Mouse (Mus musculus) lung, postnatal 0 days (tissue): Measurements from ENCODE around the gene Abi3. TPM values are rescaled to one million over a fixed set of nuclear protein-coding genes. Genes with fewer than 3 reads are reported as not detected.

Source experiments
- ATAC-seq: fragments of 200-750 bp; cut with Nextera tagmentation; 2 replicates; pipeline ENCODE4 v1.8.0; 2017; ENCODE audit warnings: moderate library complexity
- DNase-seq: peaks from one replicate; pipeline ENCODE4 v3.0.0-alpha.2; 2016; ENCODE audit warnings: low spot score
- H3K27ac ChIP-seq: fragments of 300-500 bp; sonication (generic); 2 replicates; pipeline ENCODE4 v1.5.1; 2014; ENCODE audit warnings: antibody characterized with exemption, mild to moderate bottlenecking, low read length, mixed read lengths
- H3K27me3 ChIP-seq: fragments of 300-500 bp; sonication (generic); replicated peaks from 2 replicates; pipeline ENCODE4 v1.6.1; 2014; ENCODE audit warnings: low read length, mixed read lengths; ENCODE audit not compliant: insufficient read depth
- H3K36me3 ChIP-seq: fragments of 300-500 bp; sonication (generic); 2 replicates; pipeline ENCODE4 v1.6.1; 2014; ENCODE audit warnings: low read length, mixed read lengths; ENCODE audit not compliant: insufficient read depth
- H3K4me1 ChIP-seq: fragments of 300-500 bp; sonication (generic); 2 replicates; pipeline ENCODE4 v1.6.1; 2014; ENCODE audit warnings: antibody characterized with exemption, low read depth, low read length, mixed read lengths; ENCODE audit not compliant: insufficient read depth
- H3K4me2 ChIP-seq: fragments of 300-500 bp; sonication (generic); replicated peaks from 2 replicates; pipeline ENCODE4 v1.6.1; 2014; ENCODE audit warnings: low read depth, mild to moderate bottlenecking, low read length, moderate library complexity, mixed read lengths
- H3K4me3 ChIP-seq: fragments of 300-500 bp; sonication (generic); 2 replicates; pipeline ENCODE4 v1.5.1; 2014; ENCODE audit warnings: low read depth, low read length
- H3K9ac ChIP-seq: fragments of 300-500 bp; sonication (generic); replicated peaks from 2 replicates; pipeline ENCODE4 v1.6.1; 2014; ENCODE audit warnings: low read depth, mild to moderate bottlenecking
- H3K9me3 ChIP-seq: fragments of 300-500 bp; sonication (generic); 2 replicates; pipeline ENCODE4 v1.6.1; 2016; ENCODE audit warnings: low read length, mixed read lengths
- CTCF ChIP-seq: IDR thresholded peaks from 2 replicates; pipeline ENCODE4 v1.5.1; 2016; ENCODE audit warnings: antibody characterized with exemption, mild to moderate bottlenecking
- EP300 ChIP-seq: IDR thresholded peaks from 2 replicates; pipeline ENCODE4 v1.6.1; 2016; ENCODE audit warnings: antibody characterized with exemption, mild to moderate bottlenecking, control low read depth
- WGBS: fragments of 180-500 bp; shearing (Covaris S2); extraction: QIAGEN DNeasy Blood & Tissue Kit; methylation state at CpG from one replicate; pipeline ENCODE4 v1.1.7; 2014; 5-methylcytosine and 5-hydroxymethylcytosine counted together
- polyA plus RNA-seq: library from polyadenylated mRNA; unstranded; fragments of >200 nt; fragmentation: Nextera tagmentation; extraction: Ambion mirVana; gene quantifications from 2 replicates; pipeline ENCODE4 v1.2.1, GENCODE M21; 2015

Gene Abi3
- polyA plus RNA-seq, 1 experiment from 2014 or later = 33.3 TPM

GRCm38 (mm10) chr11:95836433-95836832, 5.8 kb downstream of the Abi3 start:
- Histone ChIP-seq H3K36me3 (no peaks in the 10 kb centered on the region), H3K9ac (no peak overlapping the region), H3K4me3 (no peak overlapping the region), H3K4me2 (no peak overlapping the region), H3K4me1 (peaks cover 28% of the 10 kb centered on the region), H3K27ac (peak overlapping the region; percentile 62; the same call in 1 of the 2 replicates), H3K9me3 (no peaks in the 10 kb centered on the region), H3K27me3 (peaks cover 13% of the 10 kb centered on the region; the same call in 1 of the 2 replicates)
- DNase-seq = peak; percentile 36
- TF ChIP-seq CTCF (no peak), EP300 (peak; percentile 71; the same call in 1 of the 2 replicates)
- WGBS = 33% methylated on average over 6 of the region's 6 CpGs
- ATAC-seq = peak; percentile 40

DNA sequence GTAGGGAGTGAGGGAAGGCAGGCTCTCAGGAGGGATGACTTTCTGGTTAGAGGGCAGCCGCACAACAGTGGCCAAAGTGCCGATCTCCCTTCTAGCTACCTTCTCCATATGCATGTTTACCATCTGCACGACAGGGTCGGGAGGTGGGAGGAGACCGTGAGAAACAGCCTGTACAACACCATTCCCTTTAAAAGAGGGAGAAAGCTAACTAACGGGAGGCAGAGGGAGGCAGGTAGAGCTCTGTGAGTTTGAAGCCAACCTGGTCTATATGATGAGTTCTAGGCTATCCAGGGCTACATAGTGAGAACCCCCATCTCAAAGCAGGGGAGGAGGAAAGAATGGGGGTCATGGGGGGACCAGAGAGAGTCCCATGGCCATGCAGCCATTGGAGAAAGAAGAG, 6.4 kb downstream of the Abi3 start:
- Histone ChIP-seq H3K4me2 (no peak overlapping the region), H3K4me1 (peaks cover 34% of the 10 kb centered on the region), H3K27ac (no peak overlapping the region; the same call in 1 of the 2 replicates), H3K36me3 (no peaks in the 10 kb centered on the region), H3K9me3 (no peaks in the 10 kb centered on the region), H3K27me3 (peaks cover 19% of the 10 kb centered on the region; the same call in 1 of the 2 replicates), H3K9ac (no peak overlapping the region), H3K4me3 (no peak overlapping the region)
- ATAC-seq (no peak), DNase-seq (no peak)
- WGBS = 24% methylated on average over 6 of the region's 6 CpGs
- TF ChIP-seq EP300 = no peak
- TF ChIP-seq CTCF = no peak

- Histone ChIP-seq H3K36me3 (no peaks in the 10 kb centered on the region), H3K27me3 (peaks cover 26% of the 10 kb centered on the region; the same call in 1 of the 2 replicates), H3K9ac (no peak overlapping the region), H3K4me2 (peak overlapping the region; percentile 20; the same call in 1 of the 2 replicates), H3K27ac (peak overlapping the region; percentile 4; the same call in 1 of the 2 replicates), H3K4me1 (peaks cover 41% of the 10 kb centered on the region), H3K9me3 (no peaks in the 10 kb centered on the region), H3K4me3 (no peak overlapping the region)
- 17% methylated on average over 15 of the region's 15 CpGs for WGBS
- TF ChIP-seq CTCF = peak; percentile 12; the same call in 1 of the 2 replicates
- TF ChIP-seq EP300 = peak; percentile 48; the same call in 1 of the 2 replicates
- ATAC-seq (peak; percentile 23), DNase-seq (peak; percentile 50)
Observed at GRCm38 (mm10) chr11:95834742-95835710, 7.2 kb downstream of the Abi3 start.

GRCm38 (mm10) chr11:95834143-95834667, 8.1 kb downstream of the Abi3 start:
- WGBS = 11% methylated on average over 21 of the region's 22 CpGs
- H3K4me3 ChIP-seq = no peak overlapping the region
- H3K27me3 ChIP-seq = peaks cover 34% of the 10 kb centered on the region
- H3K9me3 ChIP-seq = no peaks in the 10 kb centered on the region
- TF ChIP-seq CTCF = no peak
- TF ChIP-seq EP300 = no peak
- H3K36me3 ChIP-seq = no peaks in the 10 kb centered on the region
- H3K4me2 ChIP-seq = peak overlapping the region; percentile 20
- peak overlapping the region; percentile 4; the same call in 1 of the 2 replicates for H3K27ac ChIP-seq
- ATAC-seq (peak; percentile 25), DNase-seq (peak; percentile 73)
- peaks cover 41% of the 10 kb centered on the region for H3K4me1 ChIP-seq
- H3K9ac ChIP-seq = no peak overlapping the region

DNA sequence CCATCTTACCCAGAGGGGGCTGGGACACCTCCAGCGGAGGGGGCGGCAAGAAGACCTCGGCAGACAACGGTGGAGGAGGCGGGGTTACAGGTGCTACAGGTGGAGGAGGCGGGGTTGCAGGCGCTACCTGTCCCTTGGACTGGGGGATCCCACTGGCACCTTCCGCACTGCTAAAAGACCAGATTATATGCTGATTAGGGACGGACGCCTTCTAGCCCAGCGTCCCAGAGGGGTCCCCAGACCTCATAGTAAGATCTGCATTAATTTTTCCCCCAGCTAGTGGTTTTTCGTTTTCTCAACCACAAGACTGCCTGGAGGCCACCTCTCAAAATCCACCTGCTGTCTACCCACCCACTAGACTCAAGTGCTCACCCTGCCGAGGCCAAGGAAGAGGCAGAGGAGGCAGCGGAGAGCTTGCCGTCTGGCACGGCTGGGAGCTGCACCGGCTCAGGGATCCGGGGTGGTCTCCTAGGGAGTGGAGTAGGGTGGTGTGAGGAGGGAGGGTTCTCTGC, 8.6 kb downstream of the Abi3 start:
- DNase-seq (no peak), ATAC-seq (no peak)
- Histone ChIP-seq H3K27ac (no peak overlapping the region), H3K27me3 (peaks cover 39% of the 10 kb centered on the region), H3K4me2 (peak overlapping the region; percentile 20), H3K9me3 (no peaks in the 10 kb centered on the region), H3K36me3 (no peaks in the 10 kb centered on the region), H3K9ac (no peak overlapping the region), H3K4me1 (peaks cover 41% of the 10 kb centered on the region), H3K4me3 (no peak overlapping the region)
- 28% methylated on average over 18 of the region's 18 CpGs for WGBS
- TF ChIP-seq CTCF = no peak
- TF ChIP-seq EP300 = no peak

DNA sequence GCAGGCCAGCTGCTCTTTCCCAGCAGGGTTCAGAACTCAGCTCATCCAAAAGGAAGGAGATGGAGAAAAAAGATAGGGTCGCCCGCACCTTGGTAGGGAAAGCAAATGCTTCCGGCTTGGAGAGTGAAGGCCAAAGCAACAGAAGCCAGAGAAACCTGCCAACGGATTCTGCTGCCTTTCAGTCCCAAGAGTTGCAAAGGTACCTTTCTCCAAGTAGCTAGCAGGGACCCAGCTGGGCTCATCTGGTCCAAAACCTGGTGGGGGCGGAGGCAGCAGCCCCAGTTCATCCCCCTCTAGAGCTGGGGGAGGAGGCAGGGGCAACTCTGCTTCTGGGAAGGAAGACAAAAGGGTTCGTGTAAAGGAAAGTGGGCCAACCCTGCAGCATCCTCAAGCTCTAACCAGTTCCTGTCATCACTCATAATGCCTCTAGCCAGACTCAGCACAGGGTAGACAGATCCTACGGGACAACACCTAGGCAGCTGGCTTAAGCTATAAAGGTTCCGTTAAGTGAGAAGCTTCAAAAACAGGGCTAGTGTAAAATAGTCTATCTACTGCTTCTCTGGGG, 9.2 kb downstream of the Abi3 start:
- Histone ChIP-seq H3K4me3 (no peak overlapping the region), H3K4me1 (peaks cover 41% of the 10 kb centered on the region), H3K4me2 (no peak overlapping the region), H3K9me3 (no peaks in the 10 kb centered on the region), H3K27me3 (peaks cover 43% of the 10 kb centered on the region), H3K9ac (no peak overlapping the region), H3K36me3 (no peaks in the 10 kb centered on the region), H3K27ac (no peak overlapping the region)
- TF ChIP-seq EP300 = no peak
- no peak for TF ChIP-seq CTCF
- DNase-seq (no peak), ATAC-seq (no peak)
- WGBS = 58% methylated on average over 8 of the region's 8 CpGs
